Mouse (Mus musculus): ENCODE results near the gene Egf. TPM values are rescaled to one million over a fixed set of nuclear protein-coding genes. Genes with fewer than 3 reads are reported as not detected.

The Egf gene
- polyA plus RNA-seq, 1 experiment from 2014 or later: 0.54 TPM

GRCm38 (mm10) chr3:129744803-129745202 is 10.3 kb downstream of the Egf start:
- no peak overlapping the region for H3K4me2 ChIP-seq (replicated peaks; ENCODE audit: low read depth, low read length)
- DNase-seq (ENCODE audit: low spot score) (peak; percentile 30), ATAC-seq (no peak)
- no peaks in the 10 kb centered on the region for H3K4me1 ChIP-seq (ENCODE audit: insufficient read depth, low read depth, low read length)
- H3K9ac ChIP-seq (replicated peaks; ENCODE audit: low read depth): no peak overlapping the region
- H3K4me3 ChIP-seq (ENCODE audit: low read depth, low read length): no peak overlapping the region
- WGBS: 52% methylated on average over 8 of the region's 8 CpGs
- no peak overlapping the region for H3K27ac ChIP-seq (ENCODE audit: low read length)
- TF ChIP-seq CTCF (IDR thresholded peaks at IDR 0.05) (peak; percentile 63), EP300 (IDR thresholded peaks at IDR 0.05) (no peak)
- H3K9me3 ChIP-seq (ENCODE audit: low read length): no peaks in the 10 kb centered on the region
- no peaks in the 10 kb centered on the region for H3K36me3 ChIP-seq (ENCODE audit: insufficient read depth, low read length)
- H3K27me3 ChIP-seq (replicated peaks; ENCODE audit: insufficient read depth, low read length): no peaks in the 10 kb centered on the region

GRCm38 (mm10) chr3:129742781-129743180 is 12.3 kb downstream of the Egf start:
- Histone ChIP-seq H3K9ac (replicated peaks; ENCODE audit: low read depth) (no peak overlapping the region), H3K36me3 (ENCODE audit: insufficient read depth, low read length) (no peaks in the 10 kb centered on the region), H3K4me3 (ENCODE audit: low read depth, low read length) (no peak overlapping the region), H3K27me3 (replicated peaks; ENCODE audit: insufficient read depth, low read length) (no peaks in the 10 kb centered on the region), H3K4me2 (replicated peaks; ENCODE audit: low read depth, low read length) (no peak overlapping the region), H3K4me1 (ENCODE audit: insufficient read depth, low read depth, low read length) (no peaks in the 10 kb centered on the region), H3K9me3 (ENCODE audit: low read length) (no peaks in the 10 kb centered on the region), H3K27ac (ENCODE audit: low read length) (no peak overlapping the region)
- WGBS: 72% methylated on average over 6 of the region's 6 CpGs
- DNase-seq (ENCODE audit: low spot score) (no peak), ATAC-seq (no peak)
- TF ChIP-seq EP300 (IDR thresholded peaks at IDR 0.05) (no peak), CTCF (IDR thresholded peaks at IDR 0.05) (no peak)

DNA sequence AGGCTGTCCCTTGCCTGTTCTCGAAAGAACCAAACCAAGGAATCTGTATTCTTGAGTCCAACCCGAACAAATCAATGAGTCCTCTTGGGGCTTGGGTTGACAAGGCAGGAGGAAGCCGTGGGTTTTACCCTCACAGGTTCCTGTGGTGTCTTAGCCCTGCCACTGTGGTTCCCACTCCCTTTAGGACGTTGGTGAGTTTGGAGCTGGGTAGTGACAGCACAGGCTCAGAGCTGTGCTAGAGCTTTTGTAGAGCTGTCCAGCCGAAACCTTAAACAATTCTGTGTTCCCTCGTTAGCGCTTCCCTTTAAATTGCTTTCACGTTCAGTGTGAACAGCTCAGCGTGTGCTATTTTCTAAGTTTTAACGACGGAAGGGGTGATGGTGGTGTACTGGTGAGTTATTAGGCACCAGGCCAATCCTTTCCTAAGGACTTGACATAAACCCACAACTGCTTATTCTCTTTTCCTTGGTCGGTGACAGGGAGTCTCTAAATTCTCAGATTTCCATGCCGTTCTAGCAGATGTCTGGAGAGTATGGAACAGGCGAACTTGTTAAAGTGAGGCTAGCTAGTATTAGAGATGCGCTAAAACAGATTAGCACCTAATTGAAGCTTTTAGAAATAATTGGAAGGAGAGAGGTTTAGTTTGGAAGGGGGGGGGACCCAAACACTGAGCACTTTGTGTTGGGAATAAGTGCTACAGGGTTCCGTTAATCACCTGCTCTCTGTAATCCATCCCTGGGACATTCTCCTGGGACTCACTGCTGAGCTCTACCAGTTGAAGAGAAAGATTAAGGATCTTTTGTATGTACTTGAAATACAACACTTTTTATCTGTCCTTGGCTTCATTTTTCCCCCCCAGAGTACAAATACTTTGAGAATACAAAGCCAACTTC is 16.6 kb downstream of the Egf start:
- DNase-seq (ENCODE audit: low spot score) (no peak), ATAC-seq (no peak)
- Histone ChIP-seq H3K27ac (ENCODE audit: low read length) (no peak overlapping the region), H3K4me2 (replicated peaks; ENCODE audit: low read depth, low read length) (no peak overlapping the region), H3K27me3 (replicated peaks; ENCODE audit: insufficient read depth, low read length) (no peaks in the 10 kb centered on the region), H3K4me1 (ENCODE audit: insufficient read depth, low read depth, low read length) (no peaks in the 10 kb centered on the region), H3K4me3 (ENCODE audit: low read depth, low read length) (no peak overlapping the region), H3K36me3 (ENCODE audit: insufficient read depth, low read length) (no peaks in the 10 kb centered on the region), H3K9ac (replicated peaks; ENCODE audit: low read depth) (no peak overlapping the region), H3K9me3 (ENCODE audit: low read length) (no peaks in the 10 kb centered on the region)
- no peak for TF ChIP-seq CTCF (IDR thresholded peaks at IDR 0.05)
- TF ChIP-seq EP300 (IDR thresholded peaks at IDR 0.05): no peak
- WGBS: 75% methylated on average over 16 of the region's 16 CpGs

DNA sequence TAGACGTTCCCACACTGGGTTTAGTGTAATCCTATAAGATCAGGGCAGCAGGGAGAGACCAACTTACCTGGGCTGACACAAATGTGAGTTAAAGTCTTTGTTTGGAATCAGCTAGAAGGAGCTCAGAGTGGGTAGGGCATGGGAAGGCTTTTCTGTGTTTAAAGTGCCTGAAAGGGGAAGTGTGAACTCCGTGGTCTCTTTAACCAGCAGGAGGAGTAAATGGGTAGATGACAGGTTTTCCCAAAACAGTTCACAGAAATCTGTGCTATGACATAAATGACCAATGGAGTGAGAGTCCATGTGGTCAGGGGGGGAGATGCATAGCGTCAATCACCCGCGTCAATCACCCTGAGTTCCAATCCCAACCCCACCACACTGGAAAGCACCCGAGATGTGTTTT is 23.5 kb downstream of the Egf start:
- WGBS: 76% methylated on average over 6 of the region's 6 CpGs
- no peak overlapping the region for H3K27ac ChIP-seq (ENCODE audit: low read length)
- H3K27me3 ChIP-seq (replicated peaks; ENCODE audit: insufficient read depth, low read length): no peaks in the 10 kb centered on the region
- H3K36me3 ChIP-seq (ENCODE audit: insufficient read depth, low read length): no peaks in the 10 kb centered on the region
- H3K4me3 ChIP-seq (ENCODE audit: low read depth, low read length): no peak overlapping the region
- ATAC-seq (no peak), DNase-seq (ENCODE audit: low spot score) (no peak)
- TF ChIP-seq EP300 (IDR thresholded peaks at IDR 0.05) (no peak), CTCF (IDR thresholded peaks at IDR 0.05) (no peak)
- H3K9ac ChIP-seq (replicated peaks; ENCODE audit: low read depth): no peak overlapping the region
- no peak overlapping the region for H3K4me2 ChIP-seq (replicated peaks; ENCODE audit: low read depth, low read length)
- H3K4me1 ChIP-seq (ENCODE audit: insufficient read depth, low read depth, low read length): no peaks in the 10 kb centered on the region
- no peaks in the 10 kb centered on the region for H3K9me3 ChIP-seq (ENCODE audit: low read length)

GRCm38 (mm10) chr3:129730426-129730825 is 24.7 kb downstream of the Egf start:
- Histone ChIP-seq H3K4me3 (ENCODE audit: low read depth, low read length) (no peak overlapping the region), H3K9ac (replicated peaks; ENCODE audit: low read depth) (no peak overlapping the region), H3K36me3 (ENCODE audit: insufficient read depth, low read length) (no peaks in the 10 kb centered on the region), H3K4me1 (ENCODE audit: insufficient read depth, low read depth, low read length) (no peaks in the 10 kb centered on the region), H3K27ac (ENCODE audit: low read length) (no peak overlapping the region), H3K4me2 (replicated peaks; ENCODE audit: low read depth, low read length) (no peak overlapping the region), H3K27me3 (replicated peaks; ENCODE audit: insufficient read depth, low read length) (no peaks in the 10 kb centered on the region), H3K9me3 (ENCODE audit: low read length) (no peaks in the 10 kb centered on the region)
- TF ChIP-seq EP300 (IDR thresholded peaks at IDR 0.05) (no peak), CTCF (IDR thresholded peaks at IDR 0.05) (peak; percentile 61)
- DNase-seq (ENCODE audit: low spot score) (peak; percentile 24), ATAC-seq (no peak)
- WGBS: 21% methylated on average over 8 of the region's 8 CpGs

- no peaks in the 10 kb centered on the region for H3K27me3 ChIP-seq (replicated peaks; ENCODE audit: insufficient read depth, low read length)
- H3K4me3 ChIP-seq (ENCODE audit: low read depth, low read length): no peak overlapping the region
- H3K9me3 ChIP-seq (ENCODE audit: low read length): no peaks in the 10 kb centered on the region
- ATAC-seq (no peak), DNase-seq (ENCODE audit: low spot score) (no peak)
- no peak overlapping the region for H3K27ac ChIP-seq (ENCODE audit: low read length)
- H3K9ac ChIP-seq (replicated peaks; ENCODE audit: low read depth): no peak overlapping the region
- no peaks in the 10 kb centered on the region for H3K36me3 ChIP-seq (ENCODE audit: insufficient read depth, low read length)
- no peak overlapping the region for H3K4me2 ChIP-seq (replicated peaks; ENCODE audit: low read depth, low read length)
- TF ChIP-seq EP300 (IDR thresholded peaks at IDR 0.05) (no peak), CTCF (IDR thresholded peaks at IDR 0.05) (no peak)
- no peaks in the 10 kb centered on the region for H3K4me1 ChIP-seq (ENCODE audit: insufficient read depth, low read depth, low read length)
- WGBS: 74% methylated on average over 5 of the region's 5 CpGs
Observed at GRCm38 (mm10) chr3:129729916-129730315, 25.2 kb downstream of the Egf start.
